Mouse (Mus musculus) myocyte (in vitro differentiated cells): ENCODE measurements at regions not wholly inside any gene's neighbourhood (a gene's known extent, or its start where the extent isn't known, plus 50 kb on each side); places are given as distances from the start of the nearest gene placed in this dataset.

Experiments
- H3K27me3 ChIP-seq: one replicate; pipeline ENCODE4 v1.6.1; 2011; ENCODE audit not compliant: control insufficient read depth, insufficient read depth, insufficient read length
- H3K36me3 ChIP-seq: one replicate; pipeline ENCODE4 v1.6.1; 2011; ENCODE audit not compliant: control insufficient read depth, insufficient read depth
- H3K4me2 ChIP-seq: one replicate; pipeline ENCODE4 v1.6.1; 2011; ENCODE audit warnings: low read depth, control low read depth
- H3K4me3 ChIP-seq: one replicate; pipeline ENCODE4 v1.5.1; 2011; ENCODE audit warnings: mild to moderate bottlenecking, control low read depth, moderate library complexity
- H3K79me2 ChIP-seq: one replicate; pipeline ENCODE4 v1.6.1; 2011; ENCODE audit not compliant: control insufficient read depth, insufficient read depth
- H3ac ChIP-seq: one replicate; pipeline ENCODE4 v1.6.1; 2011; ENCODE audit not compliant: control insufficient read depth, insufficient read length
- CEBPB ChIP-seq: IDR thresholded peaks from 2 replicates; pipeline ENCODE4 v1.6.1; 2011; ENCODE audit warnings: mild to moderate bottlenecking, moderate library complexity; ENCODE audit not compliant: poor library complexity, insufficient read depth, severe bottlenecking
- E2F4 ChIP-seq: IDR thresholded peaks from one replicate; pipeline ENCODE4 v1.6.1; 2011; ENCODE audit warnings: mild to moderate bottlenecking, control low read depth, moderate library complexity; ENCODE audit not compliant: insufficient read depth
- MAX ChIP-seq: IDR thresholded peaks from one replicate; pipeline ENCODE4 v1.6.1; 2011; ENCODE audit warnings: low read depth, mild to moderate bottlenecking, control low read depth
- MYOD1 ChIP-seq, 3 experiments: IDR thresholded peaks; one replicate each; pipeline ENCODE4 v1.6.1; 2011; ENCODE audit warnings: control low read depth in 2 of 3, low read depth in 2 of 3, mild to moderate bottlenecking in 2 of 3, moderate library complexity in 1 of 3; ENCODE audit not compliant: insufficient read length in 2 of 3, control insufficient read depth in 1 of 3
- MYOG ChIP-seq, 3 experiments: IDR thresholded peaks; one replicate each; pipeline ENCODE4 v1.6.1; 2011; ENCODE audit warnings: control low read depth in 2 of 3, low read depth in 2 of 3, mild to moderate bottlenecking in 2 of 3; ENCODE audit not compliant: insufficient read length in 2 of 3, control insufficient read depth in 1 of 3, insufficient read depth in 1 of 3
- POLR2A ChIP-seq: IDR thresholded peaks from one replicate; pipeline ENCODE4 v1.6.1; 2011; ENCODE audit warnings: low read depth, mild to moderate bottlenecking, control low read depth, moderate library complexity; ENCODE audit not compliant: insufficient read length
- POLR2AphosphoS2 ChIP-seq: IDR thresholded peaks from one replicate; pipeline ENCODE4 v1.6.1; 2011; ENCODE audit warnings: low read depth, control low read depth; ENCODE audit not compliant: insufficient read length
- REST ChIP-seq: IDR thresholded peaks from one replicate; pipeline ENCODE4 v1.6.1; 2011; ENCODE audit warnings: mild to moderate bottlenecking, control low read depth, moderate library complexity; ENCODE audit not compliant: insufficient read depth, insufficient read length
- SRF ChIP-seq: IDR thresholded peaks from one replicate; pipeline ENCODE4 v1.6.1; 2011; ENCODE audit warnings: low read depth; ENCODE audit not compliant: control insufficient read depth, insufficient read length
- TCF12 ChIP-seq: IDR thresholded peaks from one replicate; pipeline ENCODE4 v1.6.1; 2011; ENCODE audit warnings: mild to moderate bottlenecking, control low read depth; ENCODE audit not compliant: poor library complexity, insufficient read depth, severe bottlenecking
- TCF3 ChIP-seq: IDR thresholded peaks from one replicate; pipeline ENCODE4 v1.6.1; 2011; ENCODE audit warnings: low read depth, control low read depth; ENCODE audit not compliant: insufficient read length
- USF1 ChIP-seq: IDR thresholded peaks from one replicate; pipeline ENCODE4 v1.6.1; 2011; ENCODE audit warnings: low read depth, mild to moderate bottlenecking, control low read depth, moderate library complexity

DNA sequence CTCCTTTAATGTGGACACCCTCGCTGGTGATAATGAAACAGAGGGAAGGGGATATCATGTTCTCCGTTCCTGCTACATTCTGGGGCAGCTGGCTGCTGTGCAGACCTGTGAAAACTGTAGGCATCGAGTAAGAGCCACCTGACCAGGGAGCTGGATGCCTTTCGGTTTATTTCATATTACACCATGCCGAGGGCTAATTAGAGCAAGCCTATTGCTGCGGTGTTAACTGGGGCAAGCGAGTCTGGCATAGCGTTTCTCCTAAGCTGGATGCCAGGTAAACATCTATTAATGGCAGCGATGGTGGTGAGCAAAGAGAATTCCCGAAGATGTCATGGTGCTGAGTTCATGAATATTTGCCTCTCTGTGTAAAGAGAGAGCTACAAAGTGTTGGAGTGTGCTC is 215.8 kb upstream of the Auts2 start:
- Histone ChIP-seq H3K27me3 (no peaks in the 10 kb centered on the region), H3K4me3 (no peak overlapping the region), H3K4me2 (no peak overlapping the region), H3K36me3 (no peaks in the 10 kb centered on the region), H3K79me2 (no peaks in the 10 kb centered on the region), H3ac (no peak overlapping the region)
- no peak for TF ChIP-seq E2F4
- TF ChIP-seq CEBPB, result no peak
- TF ChIP-seq USF1, result no peak

DNA sequence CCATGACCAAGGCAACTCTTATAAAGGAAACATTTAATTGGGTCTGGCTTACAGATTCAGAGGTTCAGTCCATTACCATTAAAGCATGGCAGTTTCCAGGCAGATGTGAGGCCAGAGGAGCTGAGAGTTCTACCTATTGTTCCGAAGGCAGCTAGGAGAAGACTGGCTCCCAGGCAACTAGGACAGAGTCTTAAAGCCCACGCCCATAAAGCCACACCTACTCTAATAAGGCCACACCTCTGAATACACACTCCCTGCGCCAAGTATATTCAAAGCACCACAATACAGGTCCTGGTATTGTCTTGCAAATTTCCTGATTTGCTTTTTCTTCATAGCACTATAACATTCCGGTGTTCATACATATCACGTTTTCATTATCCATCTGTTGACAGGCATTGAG is 194.8 kb upstream of the Auts2 start:
- H3K79me2 ChIP-seq, result no peaks in the 10 kb centered on the region
- no peaks in the 10 kb centered on the region for H3K27me3 ChIP-seq
- H3K4me3 ChIP-seq, result no peak overlapping the region

GRCm38 (mm10) chr5:132728689-132729189 is 185.6 kb upstream of the Auts2 start:
- Histone ChIP-seq H3K27me3 (no peaks in the 10 kb centered on the region), H3ac (no peak overlapping the region), H3K79me2 (no peaks in the 10 kb centered on the region), H3K4me2 (no peak overlapping the region), H3K4me3 (no peak overlapping the region), H3K36me3 (no peaks in the 10 kb centered on the region)
- TF ChIP-seq TCF3 (no peak), POLR2A (no peak)

More for the DNA sequence above, 194.8 kb upstream of the Auts2 start:
- no peak for TF ChIP-seq POLR2AphosphoS2
- TF ChIP-seq TCF3, result no peak
- TF ChIP-seq MYOD1 (IDR thresholded peaks at IDR 0.05; ENCODE audit: control insufficient read depth in 1 of 3, insufficient read length in 2 of 3, low read depth in 2 of 3), result no peak
- no peak for TF ChIP-seq MAX
- no peak for TF ChIP-seq SRF
- TF ChIP-seq POLR2A, result no peak
- no peak for TF ChIP-seq TCF12
- no peak for TF ChIP-seq MYOG (IDR thresholded peaks at IDR 0.05; ENCODE audit: control insufficient read depth in 1 of 3, insufficient read depth in 1 of 3, insufficient read length in 2 of 3, low read depth in 2 of 3)
- TF ChIP-seq USF1, result no peak
- no peak for TF ChIP-seq REST
- TF ChIP-seq E2F4, result no peak
- no peak for TF ChIP-seq CEBPB
- no peaks in the 10 kb centered on the region for H3K36me3 ChIP-seq
- no peak overlapping the region for H3K4me2 ChIP-seq
- H3ac ChIP-seq, result no peak overlapping the region

DNA sequence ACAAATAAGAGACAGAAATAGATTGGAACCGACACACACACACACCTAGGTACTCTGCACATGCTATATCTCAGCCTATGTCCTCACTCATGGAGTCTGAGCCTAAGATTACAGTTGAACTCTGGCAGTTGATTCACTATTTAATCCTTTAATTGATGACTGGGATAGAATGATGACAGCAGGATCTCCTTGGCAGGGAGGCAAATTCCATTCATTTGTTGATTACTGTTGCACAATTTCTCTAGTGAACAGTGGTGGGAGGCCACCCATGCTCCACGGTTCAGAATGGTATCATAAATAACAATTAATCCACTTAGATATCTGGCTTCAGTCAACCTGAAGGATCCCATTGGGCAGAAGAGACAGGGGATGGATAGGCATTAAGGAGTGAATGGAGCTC is 181.3 kb upstream of the Auts2 start:
- Histone ChIP-seq H3K79me2 (no peaks in the 10 kb centered on the region), H3K4me3 (no peak overlapping the region), H3K27me3 (no peaks in the 10 kb centered on the region), H3ac (no peak overlapping the region), H3K4me2 (no peak overlapping the region), H3K36me3 (no peaks in the 10 kb centered on the region)
- TF ChIP-seq TCF3 (no peak), POLR2A (no peak), E2F4 (no peak), CEBPB (no peak), POLR2AphosphoS2 (no peak), USF1 (no peak), SRF (no peak), MYOG (IDR thresholded peaks at IDR 0.05; ENCODE audit: control insufficient read depth in 1 of 3, insufficient read depth in 1 of 3, insufficient read length in 2 of 3, low read depth in 2 of 3) (no peak), MYOD1 (IDR thresholded peaks at IDR 0.05; ENCODE audit: control insufficient read depth in 1 of 3, insufficient read length in 2 of 3, low read depth in 2 of 3) (no peak), TCF12 (no peak), MAX (no peak), REST (no peak)

DNA sequence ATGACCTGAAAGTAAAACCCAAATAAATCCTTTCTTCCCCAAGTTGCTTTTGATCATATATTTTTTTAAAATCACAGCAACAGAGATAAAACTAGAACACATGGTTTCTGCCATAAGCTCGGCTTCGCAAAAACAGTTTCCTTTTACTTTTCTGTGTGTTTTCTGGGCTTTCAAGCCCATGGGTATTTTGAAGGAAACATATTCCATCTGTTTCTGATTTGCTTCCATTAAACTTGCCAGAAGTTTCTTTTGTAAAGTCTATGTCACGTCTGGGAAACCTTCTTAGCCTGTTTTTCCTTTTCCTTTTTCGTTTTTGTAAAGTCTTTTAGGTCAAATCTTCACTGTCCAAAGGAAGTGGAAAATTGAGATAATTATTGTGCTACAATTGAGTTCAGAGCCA is 167.2 kb upstream of the Auts2 start:
- TF ChIP-seq TCF12, result no peak
- TF ChIP-seq REST, result no peak
- no peak for TF ChIP-seq POLR2AphosphoS2
- no peak overlapping the region for H3K4me3 ChIP-seq
- H3K27me3 ChIP-seq, result no peaks in the 10 kb centered on the region
- H3ac ChIP-seq, result no peak overlapping the region
- H3K4me2 ChIP-seq, result no peak overlapping the region
- no peaks in the 10 kb centered on the region for H3K36me3 ChIP-seq
- no peaks in the 10 kb centered on the region for H3K79me2 ChIP-seq

- H3ac ChIP-seq, result no peak overlapping the region
- H3K27me3 ChIP-seq, result no peaks in the 10 kb centered on the region
- no peak overlapping the region for H3K4me2 ChIP-seq
- no peak overlapping the region for H3K4me3 ChIP-seq
- TF ChIP-seq MAX (no peak), POLR2A (no peak), CEBPB (no peak), MYOG (IDR thresholded peaks at IDR 0.05; ENCODE audit: control insufficient read depth in 1 of 3, insufficient read depth in 1 of 3, insufficient read length in 2 of 3, low read depth in 2 of 3) (no peak), E2F4 (no peak), POLR2AphosphoS2 (no peak), TCF3 (no peak), TCF12 (no peak), USF1 (no peak)
- H3K36me3 ChIP-seq, result no peaks in the 10 kb centered on the region
- H3K79me2 ChIP-seq, result no peaks in the 10 kb centered on the region
These were observed 164.4 kb upstream of the Auts2 start for GRCm38 (mm10) chr5:132707531-132707930.
